ENCODE assay signal across 9 mouse cellular contexts in the genomic region with DNA sequence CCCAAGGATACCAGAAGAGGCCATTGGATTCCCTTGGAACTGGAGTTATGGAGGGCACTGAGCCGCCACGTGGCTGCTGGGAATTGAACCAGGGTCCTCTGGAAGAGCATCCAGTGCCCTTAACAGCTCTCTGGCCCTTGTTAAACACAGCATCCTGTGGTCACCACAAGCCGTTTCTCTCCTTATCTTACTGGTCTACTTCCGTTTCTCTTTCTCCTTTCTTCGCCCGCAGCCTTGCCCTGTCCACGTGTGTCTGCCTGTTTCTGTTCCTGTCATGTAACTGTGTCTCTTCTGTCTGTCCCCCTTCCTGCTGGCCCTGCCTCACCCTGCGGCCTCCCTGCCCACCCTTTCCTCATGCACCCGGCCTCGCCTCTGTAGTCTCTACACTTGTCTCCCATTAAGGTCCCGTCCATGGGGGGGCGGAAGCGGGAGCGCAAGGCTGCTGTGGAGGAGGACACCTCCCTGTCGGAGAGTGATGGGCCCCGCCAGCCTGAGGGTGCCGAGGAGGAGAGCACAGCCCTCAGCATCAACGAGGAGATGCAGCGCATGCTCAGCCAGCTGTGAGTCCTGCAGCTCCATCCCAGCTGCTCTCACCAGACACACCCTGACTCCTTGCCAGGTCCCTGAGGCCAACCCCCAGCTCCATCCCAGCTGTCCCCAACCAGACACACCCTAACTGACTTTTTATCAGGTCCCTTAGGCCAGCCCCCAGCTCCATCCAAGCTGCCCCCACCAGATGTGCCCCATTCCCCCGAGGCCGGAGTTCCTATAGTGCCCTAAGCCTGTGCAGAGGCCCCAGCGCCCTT. TPM values are rescaled to one million over a fixed set of nuclear protein-coding genes. Genes with fewer than 3 reads are reported as not detected.
DNase-seq lines count a peak whose midpoint lies in the region; ATAC-seq and TF ChIP-seq lines count a peak whose summit lies in the region.
"Had no signal": no experiment of that assay in that cellular context is flagged by ENCODE, and none has a peak within 500 bp of the region (broad histone marks: within the 10 kb centered on the region; RNA-seq: fewer than 3 reads in every experiment).

No protein-coding gene starts in this region.

- H3K9ac ChIP-seq in kidney, embryonic 16.5 days (replicated peaks; ENCODE audit: low read length), result 0 out of 2 replicates have a peak overlapping the region, but pooled peaks have one; percentile 16
- H3K9ac ChIP-seq in kidney, embryonic 15.5 days, result no peak overlapping the region
- H3K9ac ChIP-seq in ES-Bruce4 (ENCODE audit: low read depth, poor library complexity, severe bottlenecking), result no peak overlapping the region
- H3K9ac ChIP-seq in liver, embryonic 14.5 days (replicated peaks), result no peak overlapping the region

- no peaks in the 10 kb centered on the region for H3K9me3 ChIP-seq in kidney, embryonic 16.5 days (ENCODE audit: low read length)
- H3K9me3 ChIP-seq in kidney, embryonic 15.5 days (replicated peaks), result no peaks in the 10 kb centered on the region
- no peaks in the 10 kb centered on the region for H3K9me3 ChIP-seq in ES-Bruce4 (replicated peaks; ENCODE audit: control insufficient read depth, insufficient read depth, low read length, poor library complexity, severe bottlenecking)
- no peaks in the 10 kb centered on the region for H3K9me3 ChIP-seq in liver, embryonic 14.5 days (ENCODE audit: control insufficient read depth, low read length)
- H3K9me3 ChIP-seq in forebrain, embryonic 10.5 days, result no peaks in the 10 kb centered on the region

- H3K4me3 ChIP-seq in kidney, embryonic 16.5 days (ENCODE audit: low read length), result no peak overlapping the region
- no peak overlapping the region for H3K4me3 ChIP-seq in kidney, embryonic 15.5 days (replicated peaks)
- no peak overlapping the region for H3K4me3 ChIP-seq in ES-Bruce4 (ENCODE audit: low read depth, low read length)
- H3K4me3 ChIP-seq in liver, embryonic 14.5 days (ENCODE audit: insufficient read depth in 1 of 2, low read depth in 2 of 2, low read length in 2 of 2), result no peak overlapping the region
- no peak overlapping the region for H3K4me3 ChIP-seq in forebrain, embryonic 10.5 days

- no peak for TF ChIP-seq CTCF in ES-Bruce4 (IDR thresholded peaks at IDR 0.05; ENCODE audit: low read depth, low read length)
- no peak for TF ChIP-seq CTCF in liver, embryonic 14.5 days (IDR thresholded peaks at IDR 0.05; ENCODE audit: low read depth)

- H3K36me3 ChIP-seq in kidney, embryonic 16.5 days (ENCODE audit: insufficient read depth, low read length), result peaks cover 12% of the 10 kb centered on the region; the same call in 1 of the 2 replicates
- H3K36me3 ChIP-seq in kidney, embryonic 15.5 days, result peaks cover 20% of the 10 kb centered on the region; the same call in 1 of the 2 replicates
- no peaks in the 10 kb centered on the region; the same call in 1 of the 2 replicates for H3K36me3 ChIP-seq in ES-Bruce4 (ENCODE audit: control insufficient read depth, insufficient read depth, low read length, poor library complexity, severe bottlenecking)
- no peaks in the 10 kb centered on the region; the same call in 1 of the 2 replicates for H3K36me3 ChIP-seq in liver, embryonic 14.5 days (replicated peaks; ENCODE audit: control insufficient read depth, insufficient read depth, low read depth)
- peaks cover 90% of the 10 kb centered on the region for H3K36me3 ChIP-seq in forebrain, embryonic 10.5 days (replicated peaks)

- 0 out of 2 replicates have a peak, but pooled peaks have one; percentile 40 for TF ChIP-seq EP300 in ES-Bruce4 (IDR thresholded peaks at IDR 0.05; ENCODE audit: insufficient read depth, low read depth, low read length)
- TF ChIP-seq EP300 in liver, embryonic 14.5 days (IDR thresholded peaks at IDR 0.05; ENCODE audit: low read depth), result no peak

- H3K4me2 ChIP-seq in kidney, embryonic 16.5 days (replicated peaks; ENCODE audit: low read depth, low read length), result no peak overlapping the region
- no peak overlapping the region for H3K4me2 ChIP-seq in kidney, embryonic 15.5 days
- peak overlapping the region; percentile 24 for H3K4me2 ChIP-seq in liver, embryonic 14.5 days (ENCODE audit: low read depth)

- no peaks in the 10 kb centered on the region for H3K27me3 ChIP-seq in kidney, embryonic 16.5 days (ENCODE audit: insufficient read depth, low read length)
- H3K27me3 ChIP-seq in kidney, embryonic 15.5 days, result no peaks in the 10 kb centered on the region
- no peaks in the 10 kb centered on the region for H3K27me3 ChIP-seq in ES-Bruce4 (ENCODE audit: control insufficient read depth, insufficient read depth, low read length, poor library complexity, severe bottlenecking)
- no peaks in the 10 kb centered on the region for H3K27me3 ChIP-seq in liver, embryonic 14.5 days (ENCODE audit: control insufficient read depth, insufficient read depth, low read length)
- H3K27me3 ChIP-seq in forebrain, embryonic 10.5 days (ENCODE audit: poor library complexity, severe bottlenecking), result no peaks in the 10 kb centered on the region

- H3K4me1 ChIP-seq in kidney, embryonic 16.5 days (ENCODE audit: insufficient read depth, low read length), result peaks cover 34% of the 10 kb centered on the region
- H3K4me1 ChIP-seq in kidney, embryonic 15.5 days, result peaks cover 47% of the 10 kb centered on the region
- peaks cover 7% of the 10 kb centered on the region for H3K4me1 ChIP-seq in ES-Bruce4 (ENCODE audit: control insufficient read depth, insufficient read depth, low read length)
- peaks cover 10 to 27% of the 10 kb centered on the region in 2 experiments; a peak in 3 of 4 replicates for H3K4me1 ChIP-seq in liver, embryonic 14.5 days (replicated peaks; ENCODE audit: control insufficient read depth in 2 of 2, insufficient read depth in 2 of 2, low read length in 1 of 2)
- peaks cover 37% of the 10 kb centered on the region for H3K4me1 ChIP-seq in forebrain, embryonic 10.5 days

- peak; percentile 76 for DNase-seq in gastrocnemius, postnatal 10 days
- no peak for DNase-seq in liver, embryonic 14.5 days (ENCODE audit: low read depth in 3 of 3, low spot score in 3 of 3)
- DNase-seq in forebrain, embryonic 10.5 days (ENCODE audit: extremely low spot score, low spot score), result no peak
- DNase-seq in spleen, postnatal 10 days (ENCODE audit: low spot score in 2 of 2), result no peak
- no peak for DNase-seq in frontal cortex, postnatal 14 days (ENCODE audit: low spot score in 2 of 2)
- DNase-seq: adrenal gland, adult 2 months had no signal

- 64% methylated on average over 22 of the region's 22 CpGs for WGBS in kidney, embryonic 16.5 days
- 78% methylated on average over 22 of the region's 22 CpGs for WGBS in kidney, embryonic 15.5 days
- WGBS in liver, embryonic 14.5 days (ENCODE audit: insufficient replicate concordance), result 24% methylated on average over 22 of the region's 22 CpGs
- WGBS in forebrain, embryonic 10.5 days, result 92% methylated on average over 22 of the region's 22 CpGs

- no peak for ATAC-seq in kidney, embryonic 16.5 days (ENCODE audit: low FRiP score, low TSS enrichment)
- no peak for ATAC-seq in kidney, embryonic 15.5 days (replicated peaks; ENCODE audit: low FRiP score)
- ATAC-seq in liver, embryonic 14.5 days (ENCODE audit: insufficient read depth), result peak; percentile 51

- H3K27ac ChIP-seq in kidney, embryonic 16.5 days (ENCODE audit: low read length), result no peak overlapping the region
- no peak overlapping the region for H3K27ac ChIP-seq in kidney, embryonic 15.5 days
- no peak overlapping the region for H3K27ac ChIP-seq in ES-Bruce4 (ENCODE audit: insufficient read depth, low read length)
- H3K27ac ChIP-seq in liver, embryonic 14.5 days, result no peak overlapping the region
- H3K27ac ChIP-seq in forebrain, embryonic 10.5 days, result no peak overlapping the region

- TF ChIP-seq POLR2A in ES-Bruce4 (IDR thresholded peaks at IDR 0.05; ENCODE audit: insufficient read depth, low read length), result no peak

RNA-seq across cellular contexts. Expression of gene Iffo1, which starts 7.4 kb away (rescaled TPM):
- 7.9 and 8.7 TPM in 2 replicates for polyA plus RNA-seq in kidney, embryonic 16.5 days (2015; fragmentation: Nextera tagmentation; extraction: Ambion mirVana)
- polyA plus RNA-seq in kidney, embryonic 15.5 days (2015; fragmentation: Nextera tagmentation; extraction: Ambion mirVana), result 9.6 and 10.4 TPM in 2 replicates
- polyA plus RNA-seq in ES-Bruce4 (2011; ENCODE audit: insufficient read depth, insufficient read length, low read depth, missing spikeins), result 8.3 and 9.9 TPM in 2 replicates
- 10 to 100 TPM; 50.8 to 60.1 TPM for total RNA-seq in gastrocnemius, postnatal 10 days (2021)
- polyA plus RNA-seq in liver, embryonic 14.5 days (2012; rRNA removed), result 4.8 and 6.0 TPM in 2 replicates
- polyA plus RNA-seq in liver, embryonic 14.5 days (2014; fragmentation: Nextera tagmentation; extraction: Ambion mirVana), result 1.8 and 3.7 TPM in 2 replicates
- polyA plus RNA-seq in forebrain, embryonic 10.5 days (2016; fragmentation: Nextera tagmentation; extraction: Ambion mirVana), result 9.2 and 10.0 TPM in 2 replicates

RNA-seq across cellular contexts. Expression of gene Gapdh, which starts 13.9 kb away (rescaled TPM):
- 2,036 and 2,102 TPM in 2 replicates for polyA plus RNA-seq in kidney, embryonic 16.5 days (2015; fragmentation: Nextera tagmentation; extraction: Ambion mirVana)
- polyA plus RNA-seq in kidney, embryonic 15.5 days (2015; fragmentation: Nextera tagmentation; extraction: Ambion mirVana), result 2,116 and 2,124 TPM in 2 replicates
- 933 and 990 TPM in 2 replicates for polyA plus RNA-seq in ES-Bruce4 (2011; ENCODE audit: insufficient read depth, insufficient read length, low read depth, missing spikeins)
- 1,000 to 10,000 TPM; 7,536 to 8,309 TPM for total RNA-seq in gastrocnemius, postnatal 10 days (2021)
- 1,485 and 1,875 TPM in 2 replicates for polyA plus RNA-seq in liver, embryonic 14.5 days (2012; rRNA removed)
- polyA plus RNA-seq in liver, embryonic 14.5 days (2014; fragmentation: Nextera tagmentation; extraction: Ambion mirVana), result 960 and 1,040 TPM in 2 replicates
- 3,225 and 3,313 TPM in 2 replicates for polyA plus RNA-seq in forebrain, embryonic 10.5 days (2016; fragmentation: Nextera tagmentation; extraction: Ambion mirVana)

RNA-seq across cellular contexts. Expression of gene Nop2, which starts 20.7 kb away (rescaled TPM):
- 68.6 and 69.3 TPM in 2 replicates for polyA plus RNA-seq in kidney, embryonic 16.5 days (2015; fragmentation: Nextera tagmentation; extraction: Ambion mirVana)
- 65.0 and 69.0 TPM in 2 replicates for polyA plus RNA-seq in kidney, embryonic 15.5 days (2015; fragmentation: Nextera tagmentation; extraction: Ambion mirVana)
- 75.1 and 78.4 TPM in 2 replicates for polyA plus RNA-seq in ES-Bruce4 (2011; ENCODE audit: insufficient read depth, insufficient read length, low read depth, missing spikeins)
- total RNA-seq in gastrocnemius, postnatal 10 days (2021), result 10 to 100 TPM; 16.0 to 21.1 TPM
- polyA plus RNA-seq in liver, embryonic 14.5 days (2012; rRNA removed), result 18.9 and 24.5 TPM in 2 replicates
- polyA plus RNA-seq in liver, embryonic 14.5 days (2014; fragmentation: Nextera tagmentation; extraction: Ambion mirVana), result 33.1 and 33.7 TPM in 2 replicates
- polyA plus RNA-seq in forebrain, embryonic 10.5 days (2016; fragmentation: Nextera tagmentation; extraction: Ambion mirVana), result 101 and 103 TPM in 2 replicates

RNA-seq across cellular contexts. Expression of gene Ncapd2, which starts 39.1 kb away (rescaled TPM):
- 151 and 163 TPM in 2 replicates for polyA plus RNA-seq in kidney, embryonic 16.5 days (2015; fragmentation: Nextera tagmentation; extraction: Ambion mirVana)
- 141 and 151 TPM in 2 replicates for polyA plus RNA-seq in kidney, embryonic 15.5 days (2015; fragmentation: Nextera tagmentation; extraction: Ambion mirVana)
- 383 and 401 TPM in 2 replicates for polyA plus RNA-seq in ES-Bruce4 (2011; ENCODE audit: insufficient read depth, insufficient read length, low read depth, missing spikeins)
- 10 to 100 TPM; 28.3 to 41.5 TPM for total RNA-seq in gastrocnemius, postnatal 10 days (2021)
- 108 and 148 TPM in 2 replicates for polyA plus RNA-seq in liver, embryonic 14.5 days (2012; rRNA removed)
- polyA plus RNA-seq in liver, embryonic 14.5 days (2014; fragmentation: Nextera tagmentation; extraction: Ambion mirVana), result 66.8 and 80.4 TPM in 2 replicates
- polyA plus RNA-seq in forebrain, embryonic 10.5 days (2016; fragmentation: Nextera tagmentation; extraction: Ambion mirVana), result 271 and 274 TPM in 2 replicates

RNA-seq across cellular contexts. Expression of gene Mrpl51, which starts 39.2 kb away (rescaled TPM):
- 213 and 228 TPM in 2 replicates for polyA plus RNA-seq in kidney, embryonic 16.5 days (2015; fragmentation: Nextera tagmentation; extraction: Ambion mirVana)
- polyA plus RNA-seq in kidney, embryonic 15.5 days (2015; fragmentation: Nextera tagmentation; extraction: Ambion mirVana), result 220 and 238 TPM in 2 replicates
- 113 TPM in 2 replicates for polyA plus RNA-seq in ES-Bruce4 (2011; ENCODE audit: insufficient read depth, insufficient read length, low read depth, missing spikeins)
- total RNA-seq in gastrocnemius, postnatal 10 days (2021), result 100 to 1,000 TPM; 212 to 236 TPM
- polyA plus RNA-seq in liver, embryonic 14.5 days (2012; rRNA removed), result 22.2 and 50.9 TPM in 2 replicates
- 178 and 182 TPM in 2 replicates for polyA plus RNA-seq in liver, embryonic 14.5 days (2014; fragmentation: Nextera tagmentation; extraction: Ambion mirVana)
- 232 and 239 TPM in 2 replicates for polyA plus RNA-seq in forebrain, embryonic 10.5 days (2016; fragmentation: Nextera tagmentation; extraction: Ambion mirVana)
